Mouse (Mus musculus): ENCODE measurements around the gene Fnip2. TPM values are rescaled to one million over a fixed set of nuclear protein-coding genes. Genes with fewer than 3 reads are reported as not detected.

Gene Fnip2
- polyA plus RNA-seq, 1 experiment from 2014 or later, result 4.7 TPM

- H3K36me3 ChIP-seq, result peaks cover 53% of the 10 kb centered on the region
- 83% methylated on average over 3 of the region's 3 CpGs for WGBS
Observed at GRCm38 (mm10) chr3:79491614-79492013, 76.0 kb downstream of the Fnip2 start.

GRCm38 (mm10) chr3:79490102-79490501, 77.5 kb downstream of the Fnip2 start:
- ATAC-seq (ENCODE audit: insufficient number of reproducible peaks, insufficient read depth, low FRiP score, low TSS enrichment, low read depth), result no peak
- H3K9ac ChIP-seq, result no peak overlapping the region
- WGBS, result 89% methylated on average over 5 of the region's 5 CpGs
- no peaks in the 10 kb centered on the region for H3K9me3 ChIP-seq
- H3K4me1 ChIP-seq, result no peaks in the 10 kb centered on the region
- no peak overlapping the region for H3K4me2 ChIP-seq
- H3K27me3 ChIP-seq, result no peaks in the 10 kb centered on the region
- peaks cover 52% of the 10 kb centered on the region for H3K36me3 ChIP-seq
- H3K27ac ChIP-seq, result no peak overlapping the region
- H3K4me3 ChIP-seq, result no peak overlapping the region

More at GRCm38 (mm10) chr3:79491614-79492013, 76.0 kb downstream of the Fnip2 start:
- Histone ChIP-seq H3K27me3 (no peaks in the 10 kb centered on the region), H3K9ac (no peak overlapping the region), H3K4me1 (no peaks in the 10 kb centered on the region), H3K4me3 (no peak overlapping the region), H3K27ac (no peak overlapping the region), H3K9me3 (no peaks in the 10 kb centered on the region), H3K4me2 (no peak overlapping the region)
- ATAC-seq (ENCODE audit: insufficient number of reproducible peaks, insufficient read depth, low FRiP score, low TSS enrichment, low read depth), result no peak

- H3K27ac ChIP-seq, result no peak overlapping the region
- no peak overlapping the region for H3K4me3 ChIP-seq
- H3K4me1 ChIP-seq, result no peaks in the 10 kb centered on the region
- no peak for ATAC-seq (ENCODE audit: insufficient number of reproducible peaks, insufficient read depth, low FRiP score, low TSS enrichment, low read depth)
- no peaks in the 10 kb centered on the region for H3K27me3 ChIP-seq
- H3K36me3 ChIP-seq, result peaks cover 63% of the 10 kb centered on the region
- no peak overlapping the region for H3K9ac ChIP-seq
- H3K4me2 ChIP-seq, result no peak overlapping the region
- WGBS, result 92% methylated on average over 7 of the region's 7 CpGs
- H3K9me3 ChIP-seq, result no peaks in the 10 kb centered on the region
Observed at GRCm38 (mm10) chr3:79488025-79488424, 79.6 kb downstream of the Fnip2 start.

- no peaks in the 10 kb centered on the region for H3K27me3 ChIP-seq
- no peaks in the 10 kb centered on the region for H3K9me3 ChIP-seq
- H3K4me2 ChIP-seq, result no peak overlapping the region
- no peak overlapping the region for H3K27ac ChIP-seq
- no peak overlapping the region for H3K9ac ChIP-seq
- ATAC-seq (ENCODE audit: insufficient number of reproducible peaks, insufficient read depth, low FRiP score, low TSS enrichment, low read depth), result no peak
- H3K4me3 ChIP-seq, result no peak overlapping the region
- H3K36me3 ChIP-seq, result peaks cover 72% of the 10 kb centered on the region
- no peaks in the 10 kb centered on the region for H3K4me1 ChIP-seq
- 85% methylated on average over 16 of the region's 16 CpGs for WGBS
Observed at GRCm38 (mm10) chr3:79484286-79485063, 83.1 kb downstream of the Fnip2 start.

- Histone ChIP-seq H3K4me3 (no peak overlapping the region), H3K36me3 (peaks cover 53% of the 10 kb centered on the region), H3K9me3 (no peaks in the 10 kb centered on the region), H3K9ac (no peak overlapping the region), H3K27ac (no peak overlapping the region), H3K4me2 (no peak overlapping the region), H3K27me3 (no peaks in the 10 kb centered on the region), H3K4me1 (no peaks in the 10 kb centered on the region)
- WGBS, result 79% methylated on average over 4 of the region's 4 CpGs
- ATAC-seq (ENCODE audit: insufficient number of reproducible peaks, insufficient read depth, low FRiP score, low TSS enrichment, low read depth), result no peak
Observed at GRCm38 (mm10) chr3:79478880-79479279, 88.7 kb downstream of the Fnip2 start.

- no peak overlapping the region for H3K4me2 ChIP-seq
- no peaks in the 10 kb centered on the region for H3K27me3 ChIP-seq
- H3K9me3 ChIP-seq, result no peaks in the 10 kb centered on the region
- H3K27ac ChIP-seq, result no peak overlapping the region
- no peak for ATAC-seq (ENCODE audit: insufficient number of reproducible peaks, insufficient read depth, low FRiP score, low TSS enrichment, low read depth)
- no peak overlapping the region for H3K4me3 ChIP-seq
- peaks cover 49% of the 10 kb centered on the region for H3K36me3 ChIP-seq
- no peaks in the 10 kb centered on the region for H3K4me1 ChIP-seq
- H3K9ac ChIP-seq, result no peak overlapping the region
- 77% methylated on average over 8 of the region's 8 CpGs for WGBS
Observed at GRCm38 (mm10) chr3:79478400-79478799, 89.2 kb downstream of the Fnip2 start.

GRCm38 (mm10) chr3:79475980-79476379, 91.6 kb downstream of the Fnip2 start:
- Histone ChIP-seq H3K27me3 (no peaks in the 10 kb centered on the region), H3K4me3 (no peak overlapping the region), H3K36me3 (peaks cover 32% of the 10 kb centered on the region), H3K9me3 (no peaks in the 10 kb centered on the region), H3K27ac (no peak overlapping the region), H3K4me1 (no peaks in the 10 kb centered on the region), H3K4me2 (no peak overlapping the region), H3K9ac (no peak overlapping the region)
- ATAC-seq (ENCODE audit: insufficient number of reproducible peaks, insufficient read depth, low FRiP score, low TSS enrichment, low read depth), result no peak
- 76% methylated on average over 2 of the region's 2 CpGs for WGBS

GRCm38 (mm10) chr3:79474911-79475310, 92.7 kb downstream of the Fnip2 start:
- ATAC-seq (ENCODE audit: insufficient number of reproducible peaks, insufficient read depth, low FRiP score, low TSS enrichment, low read depth), result no peak
- Histone ChIP-seq H3K36me3 (peaks cover 22% of the 10 kb centered on the region), H3K4me3 (no peak overlapping the region), H3K4me2 (no peak overlapping the region), H3K27ac (no peak overlapping the region), H3K9ac (no peak overlapping the region), H3K9me3 (no peaks in the 10 kb centered on the region), H3K4me1 (no peaks in the 10 kb centered on the region), H3K27me3 (no peaks in the 10 kb centered on the region)
- WGBS, result 80% methylated on average over 4 of the region's 4 CpGs

- Histone ChIP-seq H3K9me3 (no peaks in the 10 kb centered on the region), H3K36me3 (peaks cover 27% of the 10 kb centered on the region), H3K9ac (no peak overlapping the region), H3K4me1 (no peaks in the 10 kb centered on the region), H3K27ac (no peak overlapping the region), H3K4me2 (no peak overlapping the region), H3K27me3 (no peaks in the 10 kb centered on the region), H3K4me3 (no peak overlapping the region)
- no peak for ATAC-seq (ENCODE audit: insufficient number of reproducible peaks, insufficient read depth, low FRiP score, low TSS enrichment, low read depth)
- WGBS, result 92% methylated on average over 5 of the region's 5 CpGs
Observed at GRCm38 (mm10) chr3:79472362-79472761, 95.2 kb downstream of the Fnip2 start.

GRCm38 (mm10) chr3:79469440-79469839, 98.2 kb downstream of the Fnip2 start:
- peaks cover 26% of the 10 kb centered on the region for H3K36me3 ChIP-seq
- H3K4me2 ChIP-seq, result no peak overlapping the region
- ATAC-seq (ENCODE audit: insufficient number of reproducible peaks, insufficient read depth, low FRiP score, low TSS enrichment, low read depth), result no peak
- H3K4me3 ChIP-seq, result no peak overlapping the region
- no peaks in the 10 kb centered on the region for H3K9me3 ChIP-seq
- no peak overlapping the region for H3K9ac ChIP-seq
- no peaks in the 10 kb centered on the region for H3K27me3 ChIP-seq
- H3K4me1 ChIP-seq, result no peaks in the 10 kb centered on the region
- H3K27ac ChIP-seq, result no peak overlapping the region
- 97% methylated on average over 5 of the region's 5 CpGs for WGBS

GRCm38 (mm10) chr3:79458651-79459275, 108.8 kb downstream of the Fnip2 start:
- Histone ChIP-seq H3K4me1 (no peaks in the 10 kb centered on the region), H3K9ac (no peak overlapping the region), H3K4me3 (no peak overlapping the region), H3K36me3 (peaks cover 35% of the 10 kb centered on the region), H3K4me2 (no peak overlapping the region), H3K27me3 (no peaks in the 10 kb centered on the region), H3K27ac (no peak overlapping the region), H3K9me3 (no peaks in the 10 kb centered on the region)
- WGBS, result 91% methylated on average over 14 of the region's 14 CpGs
- ATAC-seq (ENCODE audit: insufficient number of reproducible peaks, insufficient read depth, low FRiP score, low TSS enrichment, low read depth), result no peak

GRCm38 (mm10) chr3:79455761-79456160, 111.8 kb downstream of the Fnip2 start:
- Histone ChIP-seq H3K36me3 (peaks cover 24% of the 10 kb centered on the region), H3K27ac (no peak overlapping the region), H3K9me3 (no peaks in the 10 kb centered on the region), H3K9ac (no peak overlapping the region), H3K4me1 (no peaks in the 10 kb centered on the region), H3K4me3 (no peak overlapping the region), H3K27me3 (no peaks in the 10 kb centered on the region), H3K4me2 (no peak overlapping the region)
- no peak for ATAC-seq (ENCODE audit: insufficient number of reproducible peaks, insufficient read depth, low FRiP score, low TSS enrichment, low read depth)
- WGBS, result 79% methylated on average over 11 of the region's 11 CpGs

All from embryonic facial prominence, embryonic 13.5 days (tissue).